Mouse (Mus musculus) kidney, adult 2 months (tissue): ENCODE results near the gene Tollip. TPM values are rescaled to one million over a fixed set of nuclear protein-coding genes. Genes with fewer than 3 reads are reported as not detected.
"Not testable (repeated sequence)": the region's sequence is repeated elsewhere in the genome, so short reads cannot be mapped to it uniquely, and the experiment has no call there.

Experiments used
- DNase-seq: peaks from one replicate; pipeline ENCODE4 v3.0.0; 2021
- H3K27ac ChIP-seq: fragments of 200-500 bp; 2 replicates; pipeline ENCODE4 v1.5.1; 2012; ENCODE audit warnings: low read depth, low read length, control low read depth, inconsistent platforms; ENCODE audit not compliant: insufficient read depth
- H3K27me3 ChIP-seq: fragments of 200-500 bp; replicated peaks from 2 replicates; pipeline ENCODE4 v1.6.1; 2012; ENCODE audit warnings: mild to moderate bottlenecking, moderate library complexity, low read length, inconsistent platforms; ENCODE audit not compliant: control insufficient read depth, insufficient read depth
- H3K36me3 ChIP-seq: fragments of 200-500 bp; 2 replicates; pipeline ENCODE4 v1.6.1; 2012; ENCODE audit warnings: mild to moderate bottlenecking, moderate library complexity, low read length, inconsistent platforms; ENCODE audit not compliant: control insufficient read depth, insufficient read depth
- H3K4me1 ChIP-seq: fragments of 200-500 bp; 2 replicates; pipeline ENCODE4 v1.6.1; 2011; ENCODE audit warnings: low read length; ENCODE audit not compliant: control insufficient read depth, insufficient read depth
- H3K4me3 ChIP-seq: fragments of 200-500 bp; 2 replicates; pipeline ENCODE4 v1.5.1; 2011; ENCODE audit warnings: mild to moderate bottlenecking, low read depth, low read length, control low read depth; ENCODE audit not compliant: insufficient read depth
- CTCF ChIP-seq: fragments of 200-500 bp; conservative IDR thresholded peaks from 2 replicates; pipeline ENCODE4 v1.5.1; 2011; ENCODE audit warnings: low read depth, mild to moderate bottlenecking, control low read depth, low read length, moderate library complexity, mixed read lengths; ENCODE audit not compliant: insufficient read depth, insufficient read length
- POLR2A ChIP-seq: fragments of 200-500 bp; IDR thresholded peaks from one replicate; pipeline ENCODE4 v1.6.1; 2011; ENCODE audit warnings: low read depth, low read length, control low read depth
- WGBS: fragments of 180-500 bp; shearing (Covaris S2); methylation state at CpG from one replicate; pipeline ENCODE4 v1.1.7; 2018; 5-methylcytosine and 5-hydroxymethylcytosine counted together
- polyA plus RNA-seq: library from polyadenylated mRNA; depleted of rRNA; stranded (reverse); fragments of >200 nt; gene quantifications from 2 replicates; pipeline ENCODE4 v1.2.3, GENCODE M21; 2012

Tollip gene
- polyA plus RNA-seq, 1 experiment = 86.2 TPM

DNA sequence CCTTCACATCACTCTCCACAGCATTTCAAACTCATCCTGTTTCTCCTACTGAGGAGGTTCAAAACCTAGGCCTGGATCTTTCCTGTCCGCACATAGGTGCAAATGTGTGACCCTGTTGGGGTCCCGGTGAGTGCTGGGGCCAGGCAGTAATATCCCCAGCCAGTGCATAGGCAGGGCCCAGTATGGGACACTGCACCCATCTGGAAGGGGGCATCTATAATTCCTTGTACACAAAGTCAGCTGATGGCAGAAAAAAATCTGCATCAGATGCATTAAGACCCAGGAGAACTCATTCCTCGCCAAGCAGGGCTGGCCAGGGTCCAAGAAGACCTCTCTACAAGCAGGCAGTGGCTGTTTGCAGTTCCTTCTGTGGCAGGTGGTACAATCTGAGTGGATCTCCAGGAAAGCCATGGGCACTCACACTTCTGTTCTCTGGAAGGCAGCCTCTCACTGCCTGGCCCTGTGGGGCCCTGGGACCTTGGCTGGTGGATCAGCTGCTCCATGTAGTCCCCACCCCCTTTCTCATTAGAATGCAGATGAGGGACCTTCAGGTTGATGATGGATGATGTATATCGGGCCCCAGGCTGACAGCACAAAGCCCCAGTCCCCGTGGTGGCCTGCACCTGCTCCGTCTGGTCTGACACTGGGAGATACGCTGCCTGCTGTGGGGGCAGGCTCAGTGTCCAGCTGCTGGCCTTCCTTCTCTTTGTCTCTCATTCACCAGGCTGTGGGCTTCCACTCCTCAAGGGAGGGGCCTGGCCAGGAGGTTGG, 16.0 kb upstream of the Tollip start:
- no peak for DNase-seq
- H3K4me1 ChIP-seq = no peaks in the 10 kb centered on the region
- 62% methylated on average over 7 of the region's 7 CpGs for WGBS

DNA sequence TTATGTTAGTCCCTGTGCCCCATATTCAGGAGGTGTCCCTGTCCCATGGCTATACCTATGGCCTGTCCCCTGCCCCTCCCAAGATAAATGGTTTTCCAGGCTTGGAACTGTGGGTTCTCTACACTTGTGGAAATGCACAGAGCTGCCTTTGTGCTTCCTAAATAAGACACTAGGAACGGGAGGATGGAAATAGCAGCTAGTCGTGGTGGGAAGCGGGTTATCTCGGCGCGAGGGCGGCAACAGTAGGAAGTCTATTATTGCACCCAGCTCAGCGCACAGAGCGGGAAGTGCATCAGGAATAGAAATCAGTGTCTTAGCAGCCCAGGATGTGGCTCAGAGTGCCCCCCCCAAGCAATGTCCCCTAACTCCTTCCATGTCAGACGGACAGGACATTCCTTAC, 10.3 kb upstream of the Tollip start:
- no peak for DNase-seq
- 72% methylated on average over 10 of the region's 10 CpGs for WGBS
- no peak overlapping the region for H3K27ac ChIP-seq
- TF ChIP-seq POLR2A (no peak), CTCF (no peak)
- H3K27me3 ChIP-seq = no peaks in the 10 kb centered on the region
- H3K4me1 ChIP-seq = no peaks in the 10 kb centered on the region
- H3K36me3 ChIP-seq = no peaks in the 10 kb centered on the region
- no peak overlapping the region for H3K4me3 ChIP-seq

More for the DNA sequence above, 16.0 kb upstream of the Tollip start:
- Histone ChIP-seq H3K4me3 (no peak overlapping the region), H3K27me3 (no peaks in the 10 kb centered on the region; the same call in 1 of the 2 replicates), H3K27ac (no peak overlapping the region), H3K36me3 (no peaks in the 10 kb centered on the region)
- TF ChIP-seq POLR2A = no peak
- no peak for TF ChIP-seq CTCF

DNA sequence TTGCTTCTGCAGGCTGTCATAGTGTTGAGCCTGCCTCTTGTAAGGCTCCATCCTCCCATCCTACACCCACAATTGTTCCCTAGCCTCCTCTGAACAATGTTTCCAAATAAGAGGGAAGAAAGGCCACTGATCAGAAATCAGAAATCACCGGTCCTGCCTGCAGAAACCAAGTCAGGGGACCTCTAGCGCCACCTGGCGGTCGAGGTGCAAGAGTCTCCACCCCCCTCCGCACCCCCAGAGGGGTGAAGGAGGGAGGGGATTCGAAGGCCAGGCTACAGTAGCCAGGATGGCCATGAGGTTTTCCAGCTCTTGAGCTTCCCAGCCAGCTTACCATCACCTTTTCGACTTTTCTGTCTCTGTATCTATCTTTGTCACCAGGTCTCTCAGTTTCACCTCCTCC, 6.6 kb upstream of the Tollip start:
- Histone ChIP-seq H3K4me1 (no peaks in the 10 kb centered on the region), H3K27me3 (no peaks in the 10 kb centered on the region), H3K27ac (no peak overlapping the region), H3K4me3 (no peak overlapping the region), H3K36me3 (no peaks in the 10 kb centered on the region)
- DNase-seq = peak; percentile 47
- peak; percentile 78 for TF ChIP-seq CTCF
- no peak for TF ChIP-seq POLR2A
- WGBS = 7% methylated on average over 7 of the region's 7 CpGs

DNA sequence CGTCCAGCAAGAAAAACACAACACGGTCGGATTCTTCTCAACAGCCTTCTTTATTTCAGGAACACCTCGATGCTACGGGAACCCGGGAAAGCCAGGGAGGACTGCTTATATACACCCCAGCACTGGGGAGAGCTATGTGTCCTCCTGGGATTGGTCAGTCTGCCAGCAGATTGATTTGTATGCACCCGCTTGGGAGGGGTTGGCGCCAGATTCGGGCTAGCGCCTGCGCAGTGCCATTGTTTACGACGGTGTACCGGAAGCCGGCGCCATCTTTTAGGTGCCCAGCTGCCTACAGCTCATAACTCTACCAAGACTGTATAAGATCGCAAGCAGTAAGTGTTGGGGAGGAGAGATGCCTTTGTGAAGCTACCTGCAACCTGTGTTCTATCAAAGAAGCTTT, 5.8 kb upstream of the Tollip start:
- WGBS = 91% methylated on average over 17 of the region's 17 CpGs
- not testable (repeated sequence) for H3K27me3 ChIP-seq, DNase-seq

DNA sequence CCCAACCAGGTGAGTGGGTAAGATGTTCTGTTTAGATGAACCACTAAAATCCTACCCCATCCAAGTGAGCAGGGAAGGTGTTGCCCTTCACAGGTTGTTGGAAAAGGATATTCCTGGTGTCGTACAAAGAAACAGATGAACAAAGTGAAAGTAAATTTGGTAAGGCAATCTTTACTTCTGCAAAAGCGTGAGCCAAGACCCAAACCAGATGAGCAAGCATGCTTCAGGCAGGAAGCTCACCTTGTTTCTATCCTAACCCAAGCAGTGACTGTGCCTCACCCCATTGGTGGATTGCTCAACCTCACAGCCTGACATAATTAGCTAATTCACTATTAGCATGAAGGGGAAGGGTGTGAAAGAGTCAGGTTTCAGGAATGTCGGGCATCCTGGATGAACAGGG, 7.0 kb downstream of the Tollip start:
- no peak for DNase-seq

More for the DNA sequence above, 5.8 kb upstream of the Tollip start:
- H3K36me3 ChIP-seq, H3K4me3 ChIP-seq, H3K27ac ChIP-seq, H3K4me1 ChIP-seq: not testable (repeated sequence)

DNA sequence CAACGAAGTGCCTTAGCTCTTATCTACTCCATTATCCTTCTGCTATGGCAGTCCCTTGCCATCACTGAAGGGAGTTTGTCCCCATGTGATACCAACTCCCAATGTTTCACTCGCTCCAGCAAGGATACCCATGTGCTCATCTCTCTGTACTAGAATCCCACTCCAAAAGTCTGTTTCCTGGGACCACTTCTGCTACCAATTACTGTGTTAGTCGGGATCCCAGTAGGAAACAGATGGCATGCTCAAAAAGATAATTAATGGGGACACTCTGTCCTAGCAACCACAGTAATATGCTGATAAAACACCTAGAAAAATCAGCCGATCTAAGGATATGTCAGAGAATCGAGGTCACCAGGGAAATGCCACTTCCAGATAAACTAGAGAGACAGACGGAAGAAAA, 9.7 kb downstream of the Tollip start:
- no peak for TF ChIP-seq CTCF
- TF ChIP-seq POLR2A = no peak
- H3K27me3 ChIP-seq = peaks cover 1% of the 10 kb centered on the region; the same call in 1 of the 2 replicates
- no peak for DNase-seq
- no peaks in the 10 kb centered on the region for H3K4me1 ChIP-seq
- 76% methylated on average over 6 of the region's 6 CpGs for WGBS
- no peak overlapping the region for H3K4me3 ChIP-seq
- no peaks in the 10 kb centered on the region for H3K36me3 ChIP-seq
- H3K27ac ChIP-seq = no peak overlapping the region

More for the DNA sequence above, 7.0 kb downstream of the Tollip start:
- H3K4me3 ChIP-seq = no peak overlapping the region
- H3K27me3 ChIP-seq = peaks cover 1% of the 10 kb centered on the region; the same call in 1 of the 2 replicates
- WGBS = 61% methylated on average over 3 of the region's 3 CpGs
- H3K36me3 ChIP-seq = no peaks in the 10 kb centered on the region
- TF ChIP-seq CTCF (no peak), POLR2A (no peak)
- no peaks in the 10 kb centered on the region for H3K4me1 ChIP-seq
- no peak overlapping the region for H3K27ac ChIP-seq

DNA sequence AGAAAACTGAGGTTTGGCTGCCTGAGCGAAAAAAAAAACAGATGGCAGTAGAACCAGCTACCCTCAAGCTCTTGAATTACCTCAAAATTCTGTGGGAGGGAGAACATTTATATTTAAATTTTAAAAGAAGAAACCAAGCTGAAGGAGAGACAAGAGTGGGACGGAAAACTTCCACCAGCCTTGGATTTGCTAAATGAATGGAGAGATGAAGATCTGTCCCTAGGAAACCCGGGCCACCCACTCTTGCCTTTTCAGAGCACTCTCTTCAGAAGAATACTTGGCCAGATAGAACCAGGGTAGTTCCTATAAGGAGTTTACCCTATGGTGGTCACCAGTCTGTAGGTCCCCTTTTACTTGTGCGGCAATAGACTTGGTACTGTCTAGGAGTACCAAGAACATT, 15.5 kb downstream of the Tollip start:
- H3K27ac ChIP-seq = peak overlapping the region; percentile 80
- 62% methylated on average over 4 of the region's 4 CpGs for WGBS
- TF ChIP-seq POLR2A (no peak), CTCF (no peak)

More for the DNA sequence above, 15.5 kb downstream of the Tollip start:
- H3K4me1 ChIP-seq = peaks cover 19% of the 10 kb centered on the region
- no peaks in the 10 kb centered on the region for H3K36me3 ChIP-seq
- H3K27me3 ChIP-seq = peaks cover 1% of the 10 kb centered on the region; the same call in 1 of the 2 replicates
- H3K4me3 ChIP-seq = peak overlapping the region; percentile 78
- DNase-seq = no peak
